Mouse (Mus musculus): Measurements from ENCODE around the gene Wbp1. TPM values are rescaled to one million over a fixed set of nuclear protein-coding genes. Genes with fewer than 3 reads are reported as not detected.

The Wbp1 gene
- polyA plus RNA-seq, 1 experiment from 2014 or later = 123 TPM

- WGBS = 2% methylated on average over 41 of the region's 48 CpGs
- Histone ChIP-seq H3K9ac (ENCODE audit: low read depth, low read length) (peak overlapping the region; percentile 93), H3K36me3 (ENCODE audit: control insufficient read depth, insufficient read depth, low read length) (peaks cover 37% of the 10 kb centered on the region), H3K4me2 (replicated peaks; ENCODE audit: low read depth, low read length) (peak overlapping the region; percentile 95), H3K9me3 (ENCODE audit: control insufficient read depth, low read length) (no peaks in the 10 kb centered on the region), H3K4me1 (ENCODE audit: control insufficient read depth, insufficient read depth, low read length) (peaks cover 28% of the 10 kb centered on the region), H3K27ac (ENCODE audit: low read depth, low read length) (peak overlapping the region; percentile 84; the same call in 1 of the 2 replicates), H3K4me3 (ENCODE audit: low read length) (peak overlapping the region; percentile 69), H3K27me3 (ENCODE audit: control insufficient read depth, insufficient read depth, low read length) (no peaks in the 10 kb centered on the region)
- no peak; the same call in 1 of the 2 replicates for ATAC-seq (ENCODE audit: low FRiP score, low TSS enrichment)
Observed at GRCm38 (mm10) chr6:83115682-83116372, 5.5 kb downstream of the Wbp1 start.

GRCm38 (mm10) chr6:83115011-83115671, 6.2 kb downstream of the Wbp1 start, which contains the start of gene Mogs:
TSS of gene Mogs (plus strand) at chr6:83115496.
- Histone ChIP-seq H3K27ac (ENCODE audit: low read depth, low read length) (peak within 1 kb of the TSS; percentile 84), H3K4me3 (ENCODE audit: low read length) (peak within 1 kb of the TSS; percentile 69), H3K27me3 (ENCODE audit: control insufficient read depth, insufficient read depth, low read length) (no peaks in the 10 kb centered on the region), H3K36me3 (ENCODE audit: control insufficient read depth, insufficient read depth, low read length) (peaks cover 40% of the 10 kb centered on the region), H3K4me2 (replicated peaks; ENCODE audit: low read depth, low read length) (peak within 1 kb of the TSS; percentile 95), H3K9ac (ENCODE audit: low read depth, low read length) (peak within 1 kb of the TSS; percentile 93), H3K9me3 (ENCODE audit: control insufficient read depth, low read length) (no peaks in the 10 kb centered on the region), H3K4me1 (ENCODE audit: control insufficient read depth, insufficient read depth, low read length) (peaks cover 26% of the 10 kb centered on the region)
- peak; percentile 85 for ATAC-seq (ENCODE audit: low FRiP score, low TSS enrichment)
- under 1% methylated on average over 58 of the region's 58 CpGs for WGBS

- H3K36me3 ChIP-seq (ENCODE audit: control insufficient read depth, insufficient read depth, low read length) = peaks cover 8% of the 10 kb centered on the region; the same call in 1 of the 2 replicates
- H3K4me3 ChIP-seq (ENCODE audit: low read length) = no peak overlapping the region
- H3K9me3 ChIP-seq (ENCODE audit: control insufficient read depth, low read length) = no peaks in the 10 kb centered on the region
- H3K9ac ChIP-seq (ENCODE audit: low read depth, low read length) = no peak overlapping the region
- H3K27ac ChIP-seq (ENCODE audit: low read depth, low read length) = no peak overlapping the region
- no peaks in the 10 kb centered on the region for H3K27me3 ChIP-seq (ENCODE audit: control insufficient read depth, insufficient read depth, low read length)
- 91% methylated on average over 4 of the region's 4 CpGs for WGBS
- ATAC-seq (ENCODE audit: low FRiP score, low TSS enrichment) = no peak
- no peak overlapping the region for H3K4me2 ChIP-seq (replicated peaks; ENCODE audit: low read depth, low read length)
- peaks cover 21% of the 10 kb centered on the region for H3K4me1 ChIP-seq (ENCODE audit: control insufficient read depth, insufficient read depth, low read length)
Observed at GRCm38 (mm10) chr6:83111510-83112136, 9.7 kb downstream of the Wbp1 start.

GRCm38 (mm10) chr6:83108762-83109668, 12.3 kb downstream of the Wbp1 start, which contains the start of gene Mrpl53:
TSS of gene Mrpl53 (plus strand) at chr6:83109040.
- Histone ChIP-seq H3K9ac (ENCODE audit: low read depth, low read length) (peak within 1 kb of the TSS; percentile 93), H3K27me3 (ENCODE audit: control insufficient read depth, insufficient read depth, low read length) (no peaks in the 10 kb centered on the region), H3K4me3 (ENCODE audit: low read length) (peak within 1 kb of the TSS; percentile 93), H3K4me2 (replicated peaks; ENCODE audit: low read depth, low read length) (peak within 1 kb of the TSS; percentile 79), H3K27ac (ENCODE audit: low read depth, low read length) (peak within 1 kb of the TSS; percentile 82), H3K9me3 (ENCODE audit: control insufficient read depth, low read length) (no peaks in the 10 kb centered on the region), H3K36me3 (ENCODE audit: control insufficient read depth, insufficient read depth, low read length) (peaks cover 8% of the 10 kb centered on the region; the same call in 1 of the 2 replicates), H3K4me1 (ENCODE audit: control insufficient read depth, insufficient read depth, low read length) (peaks cover 12% of the 10 kb centered on the region)
- WGBS = under 1% methylated on average over 66 of the region's 76 CpGs
- peak; percentile 90 for ATAC-seq (ENCODE audit: low FRiP score, low TSS enrichment)

- H3K4me1 ChIP-seq (ENCODE audit: control insufficient read depth, insufficient read depth, low read length) = peaks cover 16% of the 10 kb centered on the region
- no peak overlapping the region; the same call in 1 of the 2 replicates for H3K27ac ChIP-seq (ENCODE audit: low read depth, low read length)
- no peaks in the 10 kb centered on the region for H3K9me3 ChIP-seq (ENCODE audit: control insufficient read depth, low read length)
- peaks cover 8% of the 10 kb centered on the region; the same call in 1 of the 2 replicates for H3K36me3 ChIP-seq (ENCODE audit: control insufficient read depth, insufficient read depth, low read length)
- peak overlapping the region; percentile 79 for H3K4me2 ChIP-seq (replicated peaks; ENCODE audit: low read depth, low read length)
- no peaks in the 10 kb centered on the region for H3K27me3 ChIP-seq (ENCODE audit: control insufficient read depth, insufficient read depth, low read length)
- ATAC-seq (ENCODE audit: low FRiP score, low TSS enrichment) = peak; percentile 28; the same call in 1 of the 2 replicates
- 40% methylated on average over 13 of the region's 13 CpGs for WGBS
- no peak overlapping the region; the same call in 1 of the 2 replicates for H3K9ac ChIP-seq (ENCODE audit: low read depth, low read length)
- H3K4me3 ChIP-seq (ENCODE audit: low read length) = peak overlapping the region; percentile 93
Observed at GRCm38 (mm10) chr6:83107566-83108400, 13.6 kb downstream of the Wbp1 start.

- ATAC-seq (ENCODE audit: low FRiP score, low TSS enrichment) = no peak
- H3K27ac ChIP-seq (ENCODE audit: low read depth, low read length) = no peak overlapping the region
- no peak overlapping the region for H3K4me2 ChIP-seq (replicated peaks; ENCODE audit: low read depth, low read length)
- H3K4me3 ChIP-seq (ENCODE audit: low read length) = no peak overlapping the region
- H3K9me3 ChIP-seq (ENCODE audit: control insufficient read depth, low read length) = no peaks in the 10 kb centered on the region
- H3K4me1 ChIP-seq (ENCODE audit: control insufficient read depth, insufficient read depth, low read length) = peaks cover 15% of the 10 kb centered on the region
- WGBS = 73% methylated on average over 4 of the region's 4 CpGs
- no peak overlapping the region for H3K9ac ChIP-seq (ENCODE audit: low read depth, low read length)
- no peaks in the 10 kb centered on the region for H3K27me3 ChIP-seq (ENCODE audit: control insufficient read depth, insufficient read depth, low read length)
- H3K36me3 ChIP-seq (ENCODE audit: control insufficient read depth, insufficient read depth, low read length) = no peaks in the 10 kb centered on the region
Observed at GRCm38 (mm10) chr6:83104158-83104557, 17.2 kb downstream of the Wbp1 start.

GRCm38 (mm10) chr6:83103130-83103650, 18.2 kb downstream of the Wbp1 start:
- Histone ChIP-seq H3K27me3 (ENCODE audit: control insufficient read depth, insufficient read depth, low read length) (no peaks in the 10 kb centered on the region), H3K4me1 (ENCODE audit: control insufficient read depth, insufficient read depth, low read length) (peaks cover 11% of the 10 kb centered on the region), H3K9me3 (ENCODE audit: control insufficient read depth, low read length) (no peaks in the 10 kb centered on the region), H3K4me3 (ENCODE audit: low read length) (no peak overlapping the region), H3K36me3 (ENCODE audit: control insufficient read depth, insufficient read depth, low read length) (no peaks in the 10 kb centered on the region), H3K27ac (ENCODE audit: low read depth, low read length) (no peak overlapping the region), H3K4me2 (replicated peaks; ENCODE audit: low read depth, low read length) (no peak overlapping the region; the same call in 1 of the 2 replicates), H3K9ac (ENCODE audit: low read depth, low read length) (no peak overlapping the region; the same call in 1 of the 2 replicates)
- no peak for ATAC-seq (ENCODE audit: low FRiP score, low TSS enrichment)
- WGBS = 48% methylated on average over 11 of the region's 11 CpGs

All from kidney, embryonic 14.5 days (tissue).